Mouse (Mus musculus) fibroblast of lung, adult 2 months (primary cell): ENCODE measurements at regions not wholly inside any gene's neighbourhood (a gene's known extent, or its start where the extent isn't known, plus 50 kb on each side); places are given as distances from the start of the nearest gene placed in this dataset.
A peak's percentile ranks its signal among the peaks of the same experiment; 100 is the strongest.

Experiments used
- DNase-seq: peaks from one replicate; pipeline ENCODE4 v3.0.0-alpha.2; 2011; ENCODE audit warnings: low read depth

DNA sequence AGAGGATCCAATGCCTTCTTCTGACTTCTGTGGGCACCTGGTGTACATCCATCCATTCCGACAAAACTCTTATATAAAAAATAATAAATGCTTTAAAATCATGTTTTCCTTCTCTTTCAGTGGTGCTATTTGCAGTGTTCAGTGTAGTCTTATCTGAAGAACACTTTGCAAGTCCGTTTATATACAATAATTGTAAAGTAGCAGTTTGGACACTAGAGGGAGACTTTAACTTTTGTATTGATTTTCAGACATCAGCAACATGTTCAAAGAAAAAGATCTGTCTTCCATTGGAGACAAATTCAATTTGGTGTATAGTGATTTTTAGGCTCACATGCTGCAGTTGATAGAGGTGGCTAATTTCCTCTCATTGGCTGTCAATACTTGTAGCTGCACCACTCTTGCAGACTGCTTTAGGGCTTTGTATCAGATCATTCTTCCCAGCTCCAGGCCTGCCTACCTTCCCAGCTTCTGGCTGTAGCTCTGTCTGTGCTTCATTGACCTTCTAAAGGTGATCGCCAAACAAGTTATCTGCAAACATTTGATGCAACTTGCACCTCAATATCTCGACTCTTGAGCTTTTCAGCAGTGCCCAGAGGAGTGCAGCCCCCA, 74.8 kb upstream of the Sult1c1 start:
- peak; percentile 1 for DNase-seq

DNA sequence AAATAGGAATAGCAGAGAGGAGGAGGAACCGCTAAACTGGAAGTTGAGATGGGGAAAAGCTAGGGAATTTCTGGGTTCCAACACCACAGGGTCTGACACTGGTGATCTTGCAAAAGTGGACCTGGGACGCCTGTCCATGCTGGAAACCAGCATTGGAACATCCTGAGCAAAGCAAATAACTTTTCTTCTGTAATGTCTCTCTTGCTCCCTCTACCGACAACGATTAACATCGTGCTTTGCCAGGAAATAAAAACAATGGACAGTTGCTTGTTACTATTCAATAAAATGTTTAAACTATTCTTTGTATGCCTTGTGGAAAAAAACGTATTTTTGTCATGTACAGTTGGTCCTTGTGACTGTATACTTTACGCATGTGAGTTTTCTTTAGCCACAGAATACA, 70.8 kb upstream of the Sult1c1 start:
- DNase-seq: peak; percentile 1
